Mouse (Mus musculus) megakaryocyte, embryonic 14.5 days (primary cell): Measurements from ENCODE around the gene Mutyh. TPM values are rescaled to one million over a fixed set of nuclear protein-coding genes. Genes with fewer than 3 reads are reported as not detected.

Source experiments
- H3K27me3 ChIP-seq: replicated peaks from 2 replicates; pipeline ENCODE3; 2012; ENCODE audit warnings: inconsistent platforms
- H3K36me3 ChIP-seq: replicated peaks from 2 replicates; pipeline ENCODE3; 2012; ENCODE audit warnings: low read length, inconsistent platforms, mixed read lengths
- H3K4me1 ChIP-seq: 2 replicates; pipeline ENCODE4 v1.6.1; 2012; ENCODE audit warnings: inconsistent platforms
- H3K4me3 ChIP-seq: replicated peaks from 2 replicates; pipeline ENCODE3; 2012; ENCODE audit warnings: moderate library complexity, mild to moderate bottlenecking, inconsistent platforms
- H3K9me3 ChIP-seq: 2 replicates; pipeline ENCODE4 v1.6.1; 2012; ENCODE audit warnings: inconsistent platforms
- FLI1 ChIP-seq: IDR thresholded peaks from 2 replicates; pipeline ENCODE4 v1.6.1; 2012; ENCODE audit warnings: low read length, inconsistent platforms, mixed read lengths
- GATA1 ChIP-seq: IDR thresholded peaks from 3 replicates; pipeline ENCODE4 v1.6.1; 2012; ENCODE audit warnings: mixed read lengths, low read length, inconsistent platforms, borderline replicate concordance
- polyA plus RNA-seq: library from polyadenylated mRNA; stranded (reverse); fragments of >175 nt; gene quantifications from 2 replicates; pipeline ENCODE4 v1.2.3, GENCODE M21; 2012; ENCODE audit warnings: low replicate concordance; ENCODE audit not compliant: insufficient read depth

Mutyh gene
- polyA plus RNA-seq, 1 experiment: 1.6 TPM

DNA sequence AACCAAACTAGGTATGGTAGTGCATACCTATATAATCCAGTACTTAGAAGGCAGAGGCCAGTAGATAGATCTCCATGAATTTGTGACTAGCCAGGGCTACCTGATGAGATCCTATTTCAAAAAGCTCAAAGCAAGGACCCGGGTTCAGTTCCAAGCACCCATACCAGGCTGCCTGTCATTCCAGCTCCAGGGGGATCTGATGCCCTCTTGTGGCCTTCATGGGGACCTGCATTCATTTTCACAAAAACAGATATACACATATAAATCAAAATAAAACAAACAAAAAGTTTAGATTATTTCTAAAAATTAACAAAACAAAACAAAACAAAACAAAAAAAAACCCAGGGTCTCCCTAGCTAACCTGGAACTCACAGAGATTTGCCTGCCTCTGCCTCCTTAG, 20.9 kb upstream of the Mutyh start:
- no peaks in the 10 kb centered on the region; the same call in 1 of the 2 replicates for H3K9me3 ChIP-seq
- TF ChIP-seq FLI1: no peak
- TF ChIP-seq GATA1: no peak
- H3K4me3 ChIP-seq: no peak overlapping the region
- H3K4me1 ChIP-seq: peaks cover 11% of the 10 kb centered on the region
- no peaks in the 10 kb centered on the region for H3K27me3 ChIP-seq
- no peaks in the 10 kb centered on the region for H3K36me3 ChIP-seq

- H3K27me3 ChIP-seq: no peaks in the 10 kb centered on the region
- H3K4me1 ChIP-seq: peaks cover 11% of the 10 kb centered on the region
- TF ChIP-seq FLI1: no peak
- TF ChIP-seq GATA1: no peak
- H3K36me3 ChIP-seq: no peaks in the 10 kb centered on the region
- H3K9me3 ChIP-seq: no peaks in the 10 kb centered on the region; the same call in 1 of the 2 replicates
- peak overlapping the region; percentile 36 for H3K4me3 ChIP-seq
Measured at GRCm38 (mm10) chr4:116787985-116788760, 19.4 kb upstream of the Mutyh start.

GRCm38 (mm10) chr4:116788956-116789355, 18.6 kb upstream of the Mutyh start:
- no peaks in the 10 kb centered on the region; the same call in 1 of the 2 replicates for H3K9me3 ChIP-seq
- no peaks in the 10 kb centered on the region for H3K36me3 ChIP-seq
- peaks cover 11% of the 10 kb centered on the region for H3K4me1 ChIP-seq
- no peak overlapping the region for H3K4me3 ChIP-seq
- TF ChIP-seq FLI1 (no peak), GATA1 (no peak)
- H3K27me3 ChIP-seq: no peaks in the 10 kb centered on the region

- Histone ChIP-seq H3K9me3 (no peaks in the 10 kb centered on the region), H3K36me3 (no peaks in the 10 kb centered on the region), H3K27me3 (no peaks in the 10 kb centered on the region), H3K4me3 (no peak overlapping the region), H3K4me1 (peaks cover 11% of the 10 kb centered on the region)
- TF ChIP-seq GATA1: no peak
- TF ChIP-seq FLI1: no peak
Measured at GRCm38 (mm10) chr4:116792453-116792852, 15.1 kb upstream of the Mutyh start.

DNA sequence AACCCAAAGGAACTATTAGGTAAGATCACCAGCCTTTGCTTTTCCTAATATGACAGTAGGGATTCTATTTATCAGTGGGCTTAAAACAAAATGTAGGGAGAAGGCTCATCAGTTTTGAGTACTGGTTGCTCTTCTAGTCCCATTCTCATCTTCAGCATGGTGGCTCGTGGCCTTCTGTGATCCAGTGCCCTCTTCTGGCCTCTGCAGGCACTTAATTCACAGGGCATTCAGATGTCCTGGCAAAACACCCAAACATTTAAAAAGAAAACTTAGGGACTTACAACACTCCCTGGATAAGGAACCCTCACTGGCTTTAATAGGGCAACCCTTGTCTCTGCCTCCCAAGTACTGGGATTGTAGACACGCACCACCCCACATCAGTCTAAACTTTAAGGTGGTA, 13.2 kb upstream of the Mutyh start:
- TF ChIP-seq FLI1 (no peak), GATA1 (no peak)
- H3K4me3 ChIP-seq: no peak overlapping the region

GRCm38 (mm10) chr4:116796442-116797110, 10.9 kb upstream of the Mutyh start:
- no peak for TF ChIP-seq FLI1
- no peak for TF ChIP-seq GATA1
- no peaks in the 10 kb centered on the region for H3K27me3 ChIP-seq

More for the DNA sequence above, 13.2 kb upstream of the Mutyh start:
- H3K27me3 ChIP-seq: no peaks in the 10 kb centered on the region
- H3K4me1 ChIP-seq: no peaks in the 10 kb centered on the region
- no peaks in the 10 kb centered on the region for H3K9me3 ChIP-seq
- H3K36me3 ChIP-seq: no peaks in the 10 kb centered on the region

GRCm38 (mm10) chr4:116799901-116800300, 7.6 kb upstream of the Mutyh start:
- Histone ChIP-seq H3K27me3 (no peaks in the 10 kb centered on the region), H3K9me3 (no peaks in the 10 kb centered on the region), H3K4me1 (peaks cover 5% of the 10 kb centered on the region; the same call in 1 of the 2 replicates), H3K36me3 (peaks cover 42% of the 10 kb centered on the region), H3K4me3 (no peak overlapping the region)
- no peak for TF ChIP-seq FLI1
- TF ChIP-seq GATA1: no peak

More at GRCm38 (mm10) chr4:116796442-116797110, 10.9 kb upstream of the Mutyh start:
- peaks cover 9% of the 10 kb centered on the region for H3K36me3 ChIP-seq
- H3K9me3 ChIP-seq: no peaks in the 10 kb centered on the region
- H3K4me1 ChIP-seq: peaks cover 5% of the 10 kb centered on the region; the same call in 1 of the 2 replicates
- no peak overlapping the region for H3K4me3 ChIP-seq

DNA sequence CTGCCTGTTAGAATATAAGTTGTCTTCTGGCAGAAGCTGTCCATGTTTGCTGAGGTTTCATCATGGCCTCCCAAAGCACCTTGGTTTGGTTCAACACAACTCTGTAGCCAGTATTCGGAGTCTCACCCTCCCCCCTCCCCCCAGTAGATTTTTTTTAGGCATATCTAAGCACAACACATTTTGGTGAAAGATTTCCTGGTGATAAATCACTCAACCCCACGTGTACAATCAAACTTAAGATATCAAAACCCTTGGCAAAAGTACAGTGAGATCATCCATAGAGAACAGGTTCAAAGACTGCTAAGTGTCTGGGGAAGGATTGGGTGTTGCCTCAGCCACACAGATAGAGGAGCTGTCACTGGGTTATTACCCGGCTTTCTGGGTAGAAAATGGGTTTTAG, 3.5 kb downstream of the Mutyh start:
- peaks cover 22% of the 10 kb centered on the region for H3K4me1 ChIP-seq
- H3K36me3 ChIP-seq: peaks cover 3% of the 10 kb centered on the region
- no peaks in the 10 kb centered on the region for H3K27me3 ChIP-seq
- H3K4me3 ChIP-seq: no peak overlapping the region
- TF ChIP-seq GATA1: no peak
- no peak for TF ChIP-seq FLI1
- H3K9me3 ChIP-seq: peaks cover 4% of the 10 kb centered on the region; the same call in 1 of the 2 replicates

- H3K36me3 ChIP-seq: peaks cover 8% of the 10 kb centered on the region
Measured at GRCm38 (mm10) chr4:116815276-116815675, 7.8 kb downstream of the Mutyh start.

GRCm38 (mm10) chr4:116817486-116817885, 10.0 kb downstream of the Mutyh start:
- TF ChIP-seq GATA1 (no peak), FLI1 (no peak)
- Histone ChIP-seq H3K9me3 (peaks cover 4% of the 10 kb centered on the region; the same call in 1 of the 2 replicates), H3K4me1 (peaks cover 21% of the 10 kb centered on the region), H3K4me3 (no peak overlapping the region), H3K36me3 (peaks cover 8% of the 10 kb centered on the region), H3K27me3 (peaks cover 35% of the 10 kb centered on the region)

More at GRCm38 (mm10) chr4:116815276-116815675, 7.8 kb downstream of the Mutyh start:
- Histone ChIP-seq H3K4me1 (peaks cover 1% of the 10 kb centered on the region), H3K9me3 (peaks cover 4% of the 10 kb centered on the region; the same call in 1 of the 2 replicates), H3K4me3 (no peak overlapping the region), H3K27me3 (peaks cover 26% of the 10 kb centered on the region)
- TF ChIP-seq FLI1 (no peak), GATA1 (no peak)
